Mouse (Mus musculus): ENCODE data around the gene Steap2.

GRCm38 (mm10) chr5:5618329-5618728 lies 76.0 kb downstream of the Steap2 start:
- TF ChIP-seq KAT2A (conservative IDR thresholded peaks at IDR 0.05; ENCODE audit: low read depth, low read length) (no peak), POLR2A (IDR thresholded peaks at IDR 0.05; ENCODE audit: control insufficient read depth in 1 of 2, insufficient read depth in 1 of 2, low read depth in 1 of 2, low read length in 2 of 2, poor library complexity in 1 of 2) (no peak)

All from MEL (cell line).